Mouse (Mus musculus) activated CD4-positive, CD25-positive, alpha-beta regulatory T cell, adult 4 months (primary cell): ENCODE data around the gene Nthl1. TPM values are rescaled to one million over a fixed set of nuclear protein-coding genes. Genes with fewer than 3 reads are reported as not detected.
A peak's percentile ranks its signal among the peaks of the same experiment; 100 is the strongest.

ENCODE experiments used
- ATAC-seq: one replicate; pipeline ENCODE4 v1.8.0; 2017
- polyA plus RNA-seq, 2 experiments: library from polyadenylated mRNA; unstranded; fragments of 100-300 nt; shearing (Covaris generic); gene quantifications; one replicate each; pipeline ENCODE4 v1.2.1; 2017

Gene Nthl1
- polyA plus RNA-seq = 1 to 10 TPM; 2.1 to 2.6 TPM

GRCm38 (mm10) chr17:24632167-24632812 is at the start of gene Nthl1, which contains the start of gene Tsc2:
Nthl1 (plus strand) TSS chr17:24632680.
Tsc2 (minus strand) TSS chr17:24632630.
- ATAC-seq = peak; percentile 98

- no peak for ATAC-seq
Observed at GRCm38 (mm10) chr17:24583599-24584460, 48.6 kb upstream of the Nthl1 start.

GRCm38 (mm10) chr17:24584520-24584919 is 48.0 kb upstream of the Nthl1 start:
- no peak for ATAC-seq

- no peak for ATAC-seq
Observed at GRCm38 (mm10) chr17:24586532-24586931, 45.9 kb upstream of the Nthl1 start.

GRCm38 (mm10) chr17:24590943-24591342 is 41.5 kb upstream of the Nthl1 start:
- ATAC-seq = no peak

- ATAC-seq = no peak
Observed at GRCm38 (mm10) chr17:24591695-24592094, 40.8 kb upstream of the Nthl1 start.

DNA sequence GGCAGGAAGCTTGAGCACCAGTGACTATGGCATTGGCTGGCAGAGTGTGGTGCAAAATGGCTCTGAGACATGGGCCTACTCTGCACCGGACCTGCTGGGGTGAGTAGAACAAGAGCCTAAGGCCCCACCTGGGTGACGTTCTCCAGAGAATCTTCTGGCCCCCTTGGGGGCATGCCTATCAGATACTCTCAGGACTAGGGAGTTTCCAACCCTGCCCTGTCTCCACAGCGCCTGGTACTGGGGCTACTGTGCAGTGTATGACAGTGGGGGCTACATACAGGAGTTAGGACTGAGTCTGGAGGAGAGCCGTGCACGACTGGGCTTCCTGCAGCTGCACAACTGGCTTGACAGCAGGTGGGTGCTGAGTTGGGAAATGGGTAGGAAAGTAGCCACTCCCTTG is 39.2 kb upstream of the Nthl1 start:
- no peak for ATAC-seq

DNA sequence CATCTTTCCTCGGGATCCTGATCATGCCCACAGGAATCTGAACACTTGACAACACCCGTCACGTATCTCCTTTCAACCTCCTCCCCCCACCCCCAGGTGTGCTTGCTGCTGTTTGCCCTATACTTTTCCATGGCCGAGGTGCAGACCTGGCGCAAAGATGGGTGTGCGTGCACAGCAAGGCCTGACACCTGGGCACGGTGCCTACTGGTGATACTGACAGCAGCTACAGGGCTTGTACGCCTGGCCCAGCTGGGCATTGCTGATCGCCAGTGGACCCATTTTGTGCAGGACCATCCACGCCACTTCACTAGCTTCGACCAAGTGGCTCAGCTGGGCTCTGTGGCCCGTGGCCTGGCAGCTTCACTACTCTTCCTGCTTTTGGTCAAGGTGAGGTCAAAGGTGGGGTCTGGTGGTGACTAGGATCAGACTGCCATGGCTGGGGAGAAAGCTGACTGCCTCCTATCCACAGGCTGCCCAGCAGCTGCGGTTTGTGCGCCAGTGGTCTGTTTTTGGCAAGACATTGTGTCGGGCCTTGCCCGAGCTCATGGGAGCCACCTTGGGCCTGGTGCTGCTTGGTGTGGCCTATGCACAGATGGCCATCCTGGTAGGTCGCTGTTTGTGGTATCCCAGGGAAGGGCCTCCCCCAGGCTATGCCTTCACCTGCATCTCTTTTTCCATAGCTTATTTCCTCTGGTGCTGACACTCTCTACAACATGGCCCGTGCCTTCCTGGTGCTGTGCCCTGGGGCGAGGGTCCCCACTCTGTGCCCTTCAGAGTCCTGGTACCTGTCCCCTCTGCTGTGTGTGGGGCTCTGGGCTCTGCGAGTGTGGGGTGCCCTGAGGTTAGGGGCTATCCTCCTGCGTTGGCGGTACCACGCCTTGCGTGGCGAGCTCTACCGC is 38.2 kb upstream of the Nthl1 start:
- no peak for ATAC-seq

DNA sequence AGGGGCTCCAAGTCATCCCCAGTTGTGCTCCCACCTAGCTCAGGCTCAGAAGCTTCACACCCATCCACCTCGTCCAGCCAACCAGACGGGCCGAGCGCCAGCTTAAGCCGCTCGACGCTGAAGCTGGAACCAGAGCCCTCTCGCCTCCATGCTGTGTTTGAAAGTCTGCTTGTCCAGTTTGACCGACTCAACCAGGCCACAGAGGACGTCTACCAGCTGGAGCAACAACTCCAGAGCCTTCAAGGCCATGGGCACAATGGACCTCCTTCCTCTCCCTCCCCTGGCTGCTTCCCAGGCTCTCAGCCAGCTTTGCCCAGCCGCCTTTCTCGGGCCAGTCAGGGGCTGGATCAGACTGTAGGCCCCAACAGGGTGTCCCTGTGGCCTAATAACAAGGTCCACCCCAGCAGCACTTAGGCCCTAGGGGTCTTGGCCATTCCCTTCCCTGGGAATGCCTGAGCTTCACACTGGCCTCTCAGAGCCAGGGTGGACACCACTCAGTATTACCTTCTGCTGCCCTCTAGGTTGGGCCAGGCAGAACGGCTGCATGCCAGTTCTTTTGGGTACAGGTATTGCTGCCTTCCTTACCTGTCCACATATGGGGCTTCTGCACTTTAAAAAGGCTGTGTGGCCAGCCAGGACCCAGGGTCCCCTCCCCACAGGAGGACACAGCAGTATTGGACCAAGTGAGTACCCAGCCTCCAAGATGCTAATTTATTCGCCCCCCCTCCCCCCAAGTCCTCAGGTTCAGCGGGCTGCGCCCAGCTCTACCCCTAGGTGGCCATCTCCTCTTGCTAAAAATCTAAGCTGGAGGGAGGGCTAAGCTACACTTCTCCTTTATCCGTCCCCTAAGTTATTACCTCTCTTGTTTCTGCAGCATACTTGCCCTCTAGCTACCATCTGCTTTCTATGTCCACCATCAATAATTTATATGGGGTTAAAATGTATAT is 37.1 kb upstream of the Nthl1 start:
- no peak for ATAC-seq

- ATAC-seq = no peak
Observed at GRCm38 (mm10) chr17:24596073-24596466, 36.4 kb upstream of the Nthl1 start.

DNA sequence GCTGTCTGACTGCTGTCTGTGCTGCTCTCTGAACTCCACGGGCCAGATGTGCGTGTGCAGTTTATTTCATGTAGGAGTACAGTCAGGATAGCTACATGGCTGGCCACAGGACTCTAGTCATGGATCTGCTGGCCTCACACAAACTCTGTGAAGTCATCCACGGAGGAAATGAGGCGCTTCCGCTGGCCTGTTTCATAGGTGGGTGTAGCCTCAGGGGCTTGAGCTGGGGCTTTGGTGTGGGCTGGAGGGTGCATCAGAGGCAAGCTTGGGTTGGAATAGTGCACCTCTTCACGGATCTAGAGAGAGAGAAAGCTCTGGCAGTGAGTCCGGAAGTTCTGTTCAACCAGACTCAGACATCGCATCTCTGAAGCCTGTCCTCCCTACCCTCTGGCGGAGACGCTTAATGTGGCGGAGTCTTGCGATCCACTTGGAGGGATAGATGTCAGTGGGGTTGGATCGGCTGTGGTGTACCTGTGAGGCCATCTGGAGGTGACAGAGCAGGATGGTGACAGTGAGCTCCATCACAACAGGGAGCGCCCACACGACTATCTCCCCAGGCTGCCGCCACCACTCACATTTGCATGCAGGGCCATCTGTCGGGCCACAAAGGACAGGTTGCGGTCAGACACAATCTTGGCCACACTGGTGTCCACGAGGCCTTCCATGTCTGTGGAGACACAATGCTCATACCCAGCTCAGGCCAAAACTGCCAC is 35.9 kb upstream of the Nthl1 start:
- no peak for ATAC-seq

DNA sequence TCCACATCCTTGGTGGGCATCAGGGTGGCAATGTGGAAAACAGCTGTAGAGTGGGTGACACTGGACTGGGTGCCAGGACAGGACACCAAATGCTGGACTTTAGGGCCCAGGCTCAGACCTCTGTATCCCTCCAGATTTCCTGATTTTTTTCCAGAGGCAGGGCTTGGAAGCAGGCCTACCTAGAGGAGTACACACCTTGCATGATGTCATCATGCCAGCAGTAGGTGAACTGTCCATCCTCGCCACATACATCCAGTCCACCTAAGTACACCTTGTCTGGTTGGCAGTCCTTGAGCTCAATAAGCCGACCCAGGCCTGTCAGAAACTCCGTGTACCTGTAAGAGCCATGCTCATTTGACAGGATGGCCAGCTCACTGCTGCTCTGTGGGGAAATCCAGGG is 34.5 kb upstream of the Nthl1 start:
- no peak for ATAC-seq

DNA sequence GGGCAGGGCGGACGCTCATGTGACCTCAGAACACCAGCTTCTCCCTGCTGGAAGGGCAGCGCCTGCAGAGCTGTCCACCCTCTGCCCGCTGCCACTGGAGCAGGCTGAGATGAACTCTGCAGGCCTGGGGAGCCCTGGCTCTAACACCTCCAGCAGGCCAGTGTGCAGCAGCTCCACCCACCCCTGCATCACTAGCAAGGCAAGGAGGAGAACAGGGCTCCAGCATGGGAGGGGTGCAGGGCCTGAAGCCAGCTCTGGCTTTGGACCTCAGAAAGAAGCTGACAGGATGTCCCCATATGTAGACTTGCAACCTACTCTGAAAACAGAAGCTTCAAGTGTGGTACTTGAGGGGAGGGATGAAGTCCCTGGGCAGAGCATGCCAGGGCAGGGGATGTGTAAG is 32.0 kb upstream of the Nthl1 start:
- ATAC-seq = no peak

- no peak for ATAC-seq
Observed at GRCm38 (mm10) chr17:24603961-24604360, 28.5 kb upstream of the Nthl1 start.

GRCm38 (mm10) chr17:24604557-24604956 is 27.9 kb upstream of the Nthl1 start:
- ATAC-seq = no peak

GRCm38 (mm10) chr17:24608370-24608769 is 24.1 kb upstream of the Nthl1 start:
- no peak for ATAC-seq

DNA sequence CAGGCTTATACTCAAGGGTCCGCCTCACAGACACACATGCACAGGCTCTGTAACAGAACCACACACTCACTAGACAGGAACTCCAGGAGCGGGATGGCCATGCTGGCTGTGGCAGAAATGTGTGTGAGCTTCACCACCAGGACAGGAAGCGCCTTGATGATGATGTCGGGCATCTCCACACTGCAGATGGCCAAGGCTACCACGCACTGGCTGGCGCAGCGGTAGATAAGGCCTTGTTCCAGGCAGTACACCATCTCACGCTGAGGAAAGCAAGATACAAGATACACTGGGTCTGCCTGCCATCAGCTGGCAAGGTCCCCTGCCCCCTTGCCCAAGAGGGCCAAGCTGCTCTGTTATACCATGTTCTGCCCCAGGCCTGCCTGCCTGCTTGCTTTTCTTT is 23.6 kb upstream of the Nthl1 start:
- ATAC-seq = no peak

- ATAC-seq = no peak
Observed at GRCm38 (mm10) chr17:24610711-24611110, 21.8 kb upstream of the Nthl1 start.

- ATAC-seq = no peak
Observed at GRCm38 (mm10) chr17:24617561-24618194, 14.8 kb upstream of the Nthl1 start.

DNA sequence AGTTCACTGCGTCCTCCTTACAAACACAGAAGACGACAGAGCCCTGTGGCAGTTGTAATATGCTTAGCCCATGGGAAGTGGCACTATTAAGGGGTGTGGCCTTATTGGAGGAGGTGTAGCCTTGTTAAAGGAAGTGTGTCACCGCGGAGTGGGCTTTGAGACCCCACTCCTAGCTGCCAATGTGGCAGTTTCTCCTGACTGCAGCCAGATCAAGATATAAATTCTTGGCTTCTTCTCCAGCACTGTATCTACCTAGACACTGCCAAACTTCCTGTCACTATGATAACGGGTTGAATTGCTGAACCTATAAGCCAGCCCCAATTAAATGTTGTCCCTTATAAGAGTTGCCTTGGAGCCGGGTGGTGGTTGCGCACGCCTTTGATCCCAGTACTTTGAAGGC is 7.0 kb upstream of the Nthl1 start:
- ATAC-seq = no peak

- no peak for ATAC-seq
Observed at GRCm38 (mm10) chr17:24628646-24629045, 3.8 kb upstream of the Nthl1 start.
